Mouse (Mus musculus) hindbrain, embryonic 15.5 days (tissue): ENCODE measurements around the gene Olfr1390. TPM values are rescaled to one million over a fixed set of nuclear protein-coding genes. Genes with fewer than 3 reads are reported as not detected.
"Not testable (repeated sequence)": the region's sequence is repeated elsewhere in the genome, so short reads cannot be mapped to it uniquely, and the experiment has no call there.

Source experiments
- ATAC-seq: fragments of 200-750 bp; cut with Nextera tagmentation; 2 replicates; pipeline ENCODE4 v1.8.0; 2017; ENCODE audit warnings: low read depth, moderate number of reproducible peaks, moderate TSS enrichment; ENCODE audit not compliant: low FRiP score
- H3K27ac ChIP-seq: fragments of 300-500 bp; sonication (generic); replicated peaks from 2 replicates; pipeline ENCODE4 v1.5.1; 2015; ENCODE audit warnings: mild to moderate bottlenecking, inconsistent platforms
- H3K27me3 ChIP-seq: fragments of 300-500 bp; sonication (generic); 2 replicates; pipeline ENCODE4 v1.6.1; 2015; ENCODE audit warnings: control low read depth, inconsistent platforms
- H3K36me3 ChIP-seq: fragments of 300-500 bp; sonication (generic); 2 replicates; pipeline ENCODE4 v1.6.1; 2015; ENCODE audit warnings: control low read depth, inconsistent platforms
- H3K4me1 ChIP-seq: fragments of 300-500 bp; sonication (generic); replicated peaks from 2 replicates; pipeline ENCODE4 v1.6.1; 2015; ENCODE audit warnings: control low read depth, inconsistent platforms
- H3K4me2 ChIP-seq: fragments of 300-500 bp; sonication (generic); 2 replicates; pipeline ENCODE4 v1.6.1; 2015; ENCODE audit warnings: moderate library complexity, mild to moderate bottlenecking, inconsistent platforms
- H3K4me3 ChIP-seq: fragments of 300-500 bp; sonication (generic); 2 replicates; pipeline ENCODE4 v1.5.1; 2015; ENCODE audit warnings: mild to moderate bottlenecking, inconsistent platforms
- H3K9ac ChIP-seq: fragments of 300-500 bp; sonication (generic); 2 replicates; pipeline ENCODE4 v1.6.1; 2015; ENCODE audit warnings: inconsistent platforms
- H3K9me3 ChIP-seq: fragments of 300-500 bp; sonication (generic); 2 replicates; pipeline ENCODE4 v1.6.1; 2016; ENCODE audit warnings: control low read depth, inconsistent platforms
- WGBS: fragments of 180-500 bp; shearing (Covaris S2); methylation state at CpG from one replicate; pipeline ENCODE4 v1.1.7; 2015; 5-methylcytosine and 5-hydroxymethylcytosine counted together
- polyA plus RNA-seq: library from polyadenylated mRNA; unstranded; fragments of >200 nt; fragmentation: Nextera tagmentation; extraction: Ambion mirVana; gene quantifications from 2 replicates; pipeline ENCODE4 v1.2.1, GENCODE M21; 2015

The Olfr1390 gene
- not detected in 2 replicates for polyA plus RNA-seq

GRCm38 (mm10) chr11:49334888-49335287, at the start of gene Olfr1390:
Gene Olfr1390 (plus strand): TSS chr11:49335188.
- no peak for ATAC-seq
- no peaks in the 10 kb centered on the region for H3K27me3 ChIP-seq
- no peaks in the 10 kb centered on the region for H3K9me3 ChIP-seq
- no peak within 1 kb of the TSS for H3K9ac ChIP-seq
- 84% methylated on average over 1 of the region's 1 CpGs for WGBS
- no peaks in the 10 kb centered on the region for H3K36me3 ChIP-seq
- no peaks in the 10 kb centered on the region for H3K4me1 ChIP-seq
- H3K27ac ChIP-seq: no peak within 1 kb of the TSS
- H3K4me2 ChIP-seq: no peak within 1 kb of the TSS
- H3K4me3 ChIP-seq: no peak within 1 kb of the TSS

- H3K27ac ChIP-seq: no peak overlapping the region
- H3K27me3 ChIP-seq: no peaks in the 10 kb centered on the region
- no peak overlapping the region for H3K4me2 ChIP-seq
- no peak overlapping the region for H3K4me3 ChIP-seq
- no peaks in the 10 kb centered on the region; the same call in 1 of the 2 replicates for H3K9me3 ChIP-seq
- H3K4me1 ChIP-seq: no peaks in the 10 kb centered on the region
- H3K9ac ChIP-seq: no peak overlapping the region
- no peak for ATAC-seq
- no peaks in the 10 kb centered on the region for H3K36me3 ChIP-seq
- 87% methylated on average over 2 of the region's 2 CpGs for WGBS
Observed at GRCm38 (mm10) chr11:49287251-49287650, 47.7 kb upstream of the Olfr1390 start.

GRCm38 (mm10) chr11:49292777-49293176, 42.2 kb upstream of the Olfr1390 start:
- 54% methylated on average over 3 of the region's 3 CpGs for WGBS
- Histone ChIP-seq H3K4me1 (no peaks in the 10 kb centered on the region), H3K27ac (no peak overlapping the region), H3K36me3 (no peaks in the 10 kb centered on the region), H3K9me3 (no peaks in the 10 kb centered on the region), H3K27me3 (no peaks in the 10 kb centered on the region), H3K4me3 (no peak overlapping the region), H3K9ac (no peak overlapping the region), H3K4me2 (no peak overlapping the region)
- no peak for ATAC-seq

GRCm38 (mm10) chr11:49304441-49304840, 30.5 kb upstream of the Olfr1390 start, which contains the start of gene Olfr10:
Gene Olfr10 (plus strand): TSS chr11:49304741.
- no peak within 1 kb of the TSS for H3K4me2 ChIP-seq
- no peak within 1 kb of the TSS for H3K9ac ChIP-seq
- ATAC-seq: no peak
- no peaks in the 10 kb centered on the region for H3K9me3 ChIP-seq
- H3K27me3 ChIP-seq: no peaks in the 10 kb centered on the region
- no peak within 1 kb of the TSS for H3K4me3 ChIP-seq
- no peaks in the 10 kb centered on the region for H3K4me1 ChIP-seq
- H3K36me3 ChIP-seq: no peaks in the 10 kb centered on the region
- H3K27ac ChIP-seq: no peak within 1 kb of the TSS

- H3K9ac ChIP-seq, H3K4me1 ChIP-seq, H3K4me3 ChIP-seq, ATAC-seq, H3K27me3 ChIP-seq, H3K4me2 ChIP-seq, H3K9me3 ChIP-seq, H3K27ac ChIP-seq, H3K36me3 ChIP-seq: not testable (repeated sequence)
- 83% methylated on average over 5 of the region's 5 CpGs for WGBS
Observed at GRCm38 (mm10) chr11:49308547-49308946, 26.4 kb upstream of the Olfr1390 start.

DNA sequence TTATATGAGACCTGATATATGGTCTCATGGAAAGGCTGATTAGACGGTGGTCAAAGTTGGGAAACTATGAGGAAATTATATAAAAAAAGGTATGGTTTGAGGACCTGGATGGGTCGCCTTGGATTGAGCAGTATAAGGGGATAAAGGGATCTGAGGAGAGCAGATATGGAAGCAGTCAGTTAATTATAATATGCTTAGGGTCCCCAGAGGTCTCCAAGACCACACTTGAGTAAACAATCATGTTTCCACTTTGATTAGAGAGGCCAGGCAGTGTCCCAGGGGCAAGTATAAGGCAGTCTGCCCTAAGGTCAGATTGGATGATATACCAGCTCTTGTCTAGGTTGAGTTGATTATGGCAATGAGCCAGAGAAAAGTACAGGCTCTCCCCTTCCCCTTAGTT, 12.5 kb upstream of the Olfr1390 start, which contains the start of gene Olfr1391:
TSS of gene Olfr1391 (plus strand) at position 301 of the 400 bp plus-strand sequence.
- 84% methylated on average over 2 of the region's 2 CpGs for WGBS
- Histone ChIP-seq H3K36me3 (no peaks in the 10 kb centered on the region), H3K9me3 (no peaks in the 10 kb centered on the region), H3K9ac (no peak within 1 kb of the TSS), H3K27ac (no peak within 1 kb of the TSS), H3K4me3 (no peak within 1 kb of the TSS), H3K27me3 (no peaks in the 10 kb centered on the region), H3K4me2 (no peak within 1 kb of the TSS), H3K4me1 (no peaks in the 10 kb centered on the region)
- ATAC-seq: no peak

- 92% methylated on average over 3 of the region's 3 CpGs for WGBS
- Histone ChIP-seq H3K27ac (no peak overlapping the region), H3K36me3 (no peaks in the 10 kb centered on the region), H3K27me3 (no peaks in the 10 kb centered on the region), H3K4me2 (no peak overlapping the region), H3K4me1 (no peaks in the 10 kb centered on the region), H3K9ac (no peak overlapping the region), H3K4me3 (no peak overlapping the region), H3K9me3 (no peaks in the 10 kb centered on the region)
- ATAC-seq: no peak
Observed at GRCm38 (mm10) chr11:49326726-49327125, 8.3 kb upstream of the Olfr1390 start.

DNA sequence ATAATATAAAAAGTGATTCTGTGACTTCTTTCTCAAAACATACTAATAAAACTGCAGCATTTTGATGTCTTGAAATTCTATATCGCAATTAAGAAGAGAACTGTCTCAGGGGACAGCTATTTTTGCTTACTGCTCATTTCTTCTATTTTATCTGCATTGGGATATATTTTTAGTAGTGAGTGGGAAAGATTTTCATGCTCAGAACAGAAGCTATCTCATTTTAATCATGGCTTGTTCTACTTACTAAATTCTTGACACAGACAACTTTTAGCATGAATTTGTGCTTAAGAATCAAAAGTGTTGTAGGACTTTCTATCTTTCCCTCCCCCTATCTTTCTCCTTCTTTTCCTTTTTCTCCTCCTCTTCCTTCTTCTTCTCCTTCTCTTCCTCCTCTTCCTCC, 5.3 kb upstream of the Olfr1390 start:
- no peaks in the 10 kb centered on the region for H3K36me3 ChIP-seq
- H3K9me3 ChIP-seq: no peaks in the 10 kb centered on the region
- no peaks in the 10 kb centered on the region for H3K4me1 ChIP-seq
- WGBS: 83% methylated on average over 1 of the region's 1 CpGs
- H3K27me3 ChIP-seq: no peaks in the 10 kb centered on the region
- H3K9ac ChIP-seq: no peak overlapping the region
- H3K27ac ChIP-seq: no peak overlapping the region
- H3K4me2 ChIP-seq: no peak overlapping the region
- no peak overlapping the region for H3K4me3 ChIP-seq
- ATAC-seq: no peak

DNA sequence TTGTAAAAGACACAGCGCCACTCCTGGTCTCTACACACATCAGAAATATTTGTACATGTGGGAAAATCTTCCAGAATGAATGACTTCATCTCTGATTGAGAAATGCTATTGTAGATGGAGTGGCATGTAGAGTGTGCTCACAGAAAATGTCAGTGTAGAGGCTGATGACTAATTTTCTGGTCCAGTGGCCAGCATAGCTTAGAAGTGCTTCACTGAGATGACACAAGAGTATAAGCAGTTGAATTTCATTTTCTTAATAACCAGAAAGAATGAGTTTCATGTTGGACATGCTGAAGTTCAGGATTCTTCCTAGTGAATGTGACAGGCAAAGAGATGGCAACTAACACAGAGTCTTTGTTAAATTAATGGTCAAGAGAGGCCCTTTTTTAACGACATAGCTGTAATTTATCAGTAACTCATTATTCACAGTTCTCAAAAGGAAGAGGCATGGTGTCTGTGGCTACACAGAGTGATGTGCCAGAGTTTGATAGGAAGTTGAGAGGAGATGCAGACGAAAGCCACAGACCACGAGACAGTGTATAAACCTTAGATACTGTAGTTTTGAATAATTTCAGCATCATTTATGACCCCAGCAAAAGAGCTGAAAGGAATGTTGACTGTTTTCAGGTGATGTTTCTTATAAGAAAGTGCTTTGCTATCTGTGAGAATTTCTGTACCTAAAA, 2.3 kb downstream of the Olfr1390 start:
- 74% methylated on average over 4 of the region's 4 CpGs for whole genome bisulfite sequencing
- no peak for ATAC-seq
- H3K4me2 ChIP-seq: no peak overlapping the region
- no peak overlapping the region for H3K9ac ChIP-seq
- no peaks in the 10 kb centered on the region for H3K27me3 ChIP-seq
- H3K9me3 ChIP-seq: no peaks in the 10 kb centered on the region
- H3K4me3 ChIP-seq: no peak overlapping the region
- no peaks in the 10 kb centered on the region for H3K4me1 ChIP-seq
- H3K27ac ChIP-seq: no peak overlapping the region
- H3K36me3 ChIP-seq: no peaks in the 10 kb centered on the region

DNA sequence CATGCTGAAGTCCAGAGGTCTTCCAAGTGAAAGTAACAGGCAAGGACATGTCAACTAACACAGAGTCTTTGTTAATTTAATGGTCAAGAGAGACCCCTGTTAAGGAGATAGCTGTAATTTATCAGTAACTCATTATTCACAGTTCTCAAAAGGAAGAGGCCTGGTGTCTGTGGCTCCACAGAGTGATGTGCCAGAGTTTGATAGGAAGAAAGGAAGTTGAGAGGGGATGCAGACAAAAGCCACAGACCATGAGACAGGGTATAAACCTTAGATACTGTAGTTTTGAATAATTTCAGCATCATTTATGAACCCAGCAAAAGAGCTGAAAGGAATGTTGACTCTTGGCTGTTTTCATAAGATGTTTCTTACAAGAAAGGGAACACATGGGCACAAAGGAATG, 48.1 kb downstream of the Olfr1390 start:
- H3K9ac ChIP-seq: no peak overlapping the region
- H3K27me3 ChIP-seq: no peaks in the 10 kb centered on the region
- ATAC-seq: no peak
- no peaks in the 10 kb centered on the region for H3K4me1 ChIP-seq
- H3K36me3 ChIP-seq: no peaks in the 10 kb centered on the region
- H3K9me3 ChIP-seq: no peaks in the 10 kb centered on the region
- no peak overlapping the region for H3K4me3 ChIP-seq
- H3K27ac ChIP-seq: no peak overlapping the region
- H3K4me2 ChIP-seq: no peak overlapping the region

DNA sequence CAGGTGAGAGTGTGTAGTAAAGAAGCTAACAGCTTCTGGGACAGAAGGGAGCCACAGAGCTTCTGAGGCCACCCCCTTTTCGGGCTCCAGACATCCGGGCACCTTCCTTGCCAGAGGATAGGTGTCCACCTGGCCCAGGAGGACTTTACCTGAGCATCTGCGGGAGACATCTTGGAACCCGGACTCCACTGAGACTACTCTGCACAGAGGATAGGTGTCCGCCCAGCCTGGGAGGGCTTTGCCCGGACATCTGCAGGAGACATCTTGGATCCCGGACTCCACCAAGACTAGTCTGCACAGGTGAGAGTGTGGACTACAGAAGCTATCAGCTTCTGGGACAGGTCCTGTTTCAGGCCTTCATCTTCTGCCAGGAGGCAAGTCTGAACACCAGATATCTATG, 51.1 kb downstream of the Olfr1390 start:
- H3K9me3 ChIP-seq: not testable (repeated sequence)

More for the DNA sequence above, 51.1 kb downstream of the Olfr1390 start:
- not testable (repeated sequence) for ATAC-seq, H3K27me3 ChIP-seq, H3K4me2 ChIP-seq, H3K4me1 ChIP-seq, H3K4me3 ChIP-seq, H3K36me3 ChIP-seq, H3K27ac ChIP-seq, H3K9ac ChIP-seq
- 94% methylated on average over 7 of the region's 7 CpGs for WGBS
